Mouse (Mus musculus) intestine, embryonic 15.5 days (tissue): Measurements from ENCODE around the gene Reg3a. TPM values are rescaled to one million over a fixed set of nuclear protein-coding genes. Genes with fewer than 3 reads are reported as not detected.

Experiments used
- polyA plus RNA-seq: library from polyadenylated mRNA; unstranded; fragments of >200 nt; fragmentation: Nextera tagmentation; extraction: Ambion mirVana; gene quantifications from 2 replicates; pipeline ENCODE4 v1.2.1, GENCODE M21; 2015

Gene Reg3a
- polyA plus RNA-seq, 1 experiment from 2014 or later: not detected

Other genes starting within 250 kb of the Reg3a start
- gene Reg3b, start 10.1 kb upstream of the Reg3a start, polyA plus RNA-seq: 8.1 and 10.1 TPM in 2 replicates
- gene Reg3d, start 1.8 kb upstream of the Reg3a start, polyA plus RNA-seq: 0.75 and 1.7 TPM in 2 replicates
- not detected in 2 replicates for gene Reg2, start 14.9 kb downstream of the Reg3a start, polyA plus RNA-seq
- gene Reg1, start 42.0 kb downstream of the Reg3a start, polyA plus RNA-seq: 27.9 and 65.0 TPM in 2 replicates
- 1.7 and 2.6 TPM in 2 replicates for gene Reg3g, start 88.2 kb downstream of the Reg3a start, polyA plus RNA-seq